Mouse (Mus musculus) forebrain, embryonic 10.5 days (tissue): ENCODE results near the gene Gm9736. TPM values are rescaled to one million over a fixed set of nuclear protein-coding genes. Genes with fewer than 3 reads are reported as not detected.
"Not testable (repeated sequence)": the region's sequence is repeated elsewhere in the genome, so short reads cannot be mapped to it uniquely, and the experiment has no call there.

ENCODE experiments used
- DNase-seq: peaks from one replicate; pipeline ENCODE4 v3.0.0-alpha.2; 2017; ENCODE audit warnings: low spot score; ENCODE audit errors: extremely low spot score
- H3K27ac ChIP-seq: fragments of 300-500 bp; sonication (generic); 2 replicates; pipeline ENCODE4 v1.5.1; 2016; ENCODE audit warnings: mild to moderate bottlenecking
- H3K27me3 ChIP-seq: fragments of 300-500 bp; sonication (generic); 2 replicates; pipeline ENCODE4 v1.6.1; 2016; ENCODE audit warnings: mild to moderate bottlenecking; ENCODE audit not compliant: poor library complexity, severe bottlenecking
- H3K36me3 ChIP-seq: fragments of 300-500 bp; sonication (generic); replicated peaks from 2 replicates; pipeline ENCODE4 v1.6.1; 2016; ENCODE audit warnings: mild to moderate bottlenecking, moderate library complexity
- H3K4me1 ChIP-seq: fragments of 300-500 bp; sonication (generic); 2 replicates; pipeline ENCODE4 v1.6.1; 2016
- H3K4me3 ChIP-seq: fragments of 300-500 bp; sonication (generic); 2 replicates; pipeline ENCODE4 v1.5.1; 2016; ENCODE audit warnings: mild to moderate bottlenecking, moderate library complexity
- H3K9me3 ChIP-seq: fragments of 300-500 bp; sonication (generic); 2 replicates; pipeline ENCODE4 v1.6.1; 2016; ENCODE audit warnings: mild to moderate bottlenecking, moderate library complexity
- WGBS: fragments of 180-500 bp; shearing (Covaris S2); methylation state at CpG from one replicate; pipeline ENCODE4 v1.1.7; 2016; 5-methylcytosine and 5-hydroxymethylcytosine counted together
- polyA plus RNA-seq: library from polyadenylated mRNA; unstranded; fragments of >200 nt; fragmentation: Nextera tagmentation; extraction: Ambion mirVana; gene quantifications from 2 replicates; pipeline ENCODE4 v1.2.1, GENCODE M21; 2016

Gene Gm9736
- polyA plus RNA-seq, 1 experiment from 2014 or later: not detected

- H3K9me3 ChIP-seq: peaks cover 7% of the 10 kb centered on the region; the same call in 1 of the 2 replicates
- WGBS: 84% methylated on average over 4 of the region's 4 CpGs
- DNase-seq: no peak
- H3K36me3 ChIP-seq: no peaks in the 10 kb centered on the region
- H3K27ac ChIP-seq: no peak overlapping the region
- no peak overlapping the region for H3K4me3 ChIP-seq
- no peaks in the 10 kb centered on the region for H3K4me1 ChIP-seq
- H3K27me3 ChIP-seq: no peaks in the 10 kb centered on the region
Observed at GRCm38 (mm10) chr10:77713734-77714133, 37.4 kb downstream of the Gm9736 start.

GRCm38 (mm10) chr10:77711157-77711556, 40.0 kb downstream of the Gm9736 start, which contains the start of gene Gm10024:
Gene Gm10024 (plus strand): TSS chr10:77711457.
- peaks cover 15% of the 10 kb centered on the region for H3K9me3 ChIP-seq
- H3K36me3 ChIP-seq, H3K4me1 ChIP-seq, DNase-seq, H3K27ac ChIP-seq, H3K27me3 ChIP-seq, H3K4me3 ChIP-seq: not testable (repeated sequence)

GRCm38 (mm10) chr10:77709831-77710230, 41.3 kb downstream of the Gm9736 start:
- Histone ChIP-seq H3K4me1 (no peaks in the 10 kb centered on the region), H3K36me3 (no peaks in the 10 kb centered on the region), H3K9me3 (peaks cover 28% of the 10 kb centered on the region), H3K27me3 (no peaks in the 10 kb centered on the region), H3K27ac (no peak overlapping the region), H3K4me3 (no peak overlapping the region)
- DNase-seq: no peak
- WGBS: 78% methylated on average over 3 of the region's 3 CpGs

GRCm38 (mm10) chr10:77706326-77706725, 44.8 kb downstream of the Gm9736 start, which contains the start of gene Gm10272:
Gene Gm10272 (plus strand): TSS chr10:77706626.
- no peak for DNase-seq
- no peak within 1 kb of the TSS for H3K27ac ChIP-seq
- no peaks in the 10 kb centered on the region for H3K36me3 ChIP-seq
- WGBS: 96% methylated on average over 1 of the region's 1 CpGs
- no peaks in the 10 kb centered on the region for H3K4me1 ChIP-seq
- no peak within 1 kb of the TSS for H3K4me3 ChIP-seq
- H3K9me3 ChIP-seq: peaks cover 38% of the 10 kb centered on the region
- no peaks in the 10 kb centered on the region for H3K27me3 ChIP-seq

Other genes with a start within 250 kb of the Gm9736 start
- gene Fam207a, start 235.6 kb downstream of the Gm9736 start, polyA plus RNA-seq: 41.2 and 43.2 TPM in 2 replicates
- gene Itgb2, start 221.1 kb downstream of the Gm9736 start, polyA plus RNA-seq: 0.44 and 0.76 TPM in 2 replicates
- 62.0 and 64.5 TPM in 2 replicates for gene Pttg1ip, start 169.6 kb downstream of the Gm9736 start, polyA plus RNA-seq
- 439 and 448 TPM in 2 replicates for gene Sumo3, start 145.3 kb downstream of the Gm9736 start, polyA plus RNA-seq
- gene Gm49325, start 145.2 kb downstream of the Gm9736 start, polyA plus RNA-seq: 3.1 and 3.4 TPM in 2 replicates
- gene Ube2g2, start 129.1 kb downstream of the Gm9736 start, polyA plus RNA-seq: 102 and 104 TPM in 2 replicates
- gene Tspear, start 64.8 kb downstream of the Gm9736 start, polyA plus RNA-seq: 1.1 and 1.4 TPM in 2 replicates
- not detected in 2 replicates for gene Gm19402, start 60.6 kb downstream of the Gm9736 start, polyA plus RNA-seq
- gene Gm9508, start 54.1 kb downstream of the Gm9736 start, polyA plus RNA-seq: not detected in 2 replicates
- not detected in 2 replicates for gene Gm10272, start 44.7 kb downstream of the Gm9736 start, polyA plus RNA-seq
- gene Gm10024, start 39.9 kb downstream of the Gm9736 start, polyA plus RNA-seq: not detected in 2 replicates
- gene Gm10142, start 35.5 kb downstream of the Gm9736 start, polyA plus RNA-seq: not detected in 2 replicates
- gene Krtap12-1, start 30.8 kb downstream of the Gm9736 start, polyA plus RNA-seq: not detected in 2 replicates
- gene Gm10100, start 24.9 kb downstream of the Gm9736 start, polyA plus RNA-seq: not detected in 2 replicates
- not detected in 2 replicates for gene Gm18596, start 8.7 kb downstream of the Gm9736 start, polyA plus RNA-seq
- not detected in 2 replicates for gene Gm3233, start 8.3 kb upstream of the Gm9736 start, polyA plus RNA-seq
- not detected in 2 replicates for gene Gm3238, start 20.0 kb upstream of the Gm9736 start, polyA plus RNA-seq
- gene Gm7138, start 25.6 kb upstream of the Gm9736 start, polyA plus RNA-seq: not detected in 2 replicates
- not detected in 2 replicates for gene Gm3250, start 31.2 kb upstream of the Gm9736 start, polyA plus RNA-seq
- gene Gm7137, start 36.8 kb upstream of the Gm9736 start, polyA plus RNA-seq: not detected in 2 replicates
- gene Gm9639, start 43.7 kb upstream of the Gm9736 start, polyA plus RNA-seq: not detected in 2 replicates
- not detected in 2 replicates for gene Gm19668, start 47.8 kb upstream of the Gm9736 start, polyA plus RNA-seq
- gene Gm9507, start 60.5 kb upstream of the Gm9736 start, polyA plus RNA-seq: not detected in 2 replicates
- gene Gm2696, start 63.3 kb upstream of the Gm9736 start, polyA plus RNA-seq: not detected in 2 replicates
- not detected in 2 replicates for gene Krtap10-4, start 75.7 kb upstream of the Gm9736 start, polyA plus RNA-seq
- not detected in 2 replicates for gene Krtap10-10, start 84.6 kb upstream of the Gm9736 start, polyA plus RNA-seq
- not detected in 2 replicates for gene Gm36176, start 95.4 kb upstream of the Gm9736 start, polyA plus RNA-seq
- gene Gm10318, start 101.5 kb upstream of the Gm9736 start, polyA plus RNA-seq: not detected in 2 replicates
- not detected in 2 replicates for gene Gm3285, start 110.6 kb upstream of the Gm9736 start, polyA plus RNA-seq
- gene Lrrc3, start 151.2 kb upstream of the Gm9736 start, polyA plus RNA-seq: 2.4 and 2.5 TPM in 2 replicates
- gene Trpm2, start 219.2 kb upstream of the Gm9736 start, polyA plus RNA-seq: 0.53 and 0.57 TPM in 2 replicates
- 33.9 and 37.4 TPM in 2 replicates for gene 1810043G02Rik, start 227.2 kb upstream of the Gm9736 start, polyA plus RNA-seq